Mouse (Mus musculus) thymus, adult 2 months (tissue): ENCODE measurements around the gene Syne2. TPM values are rescaled to one million over a fixed set of nuclear protein-coding genes. Genes with fewer than 3 reads are reported as not detected.

Experiments
- DNase-seq: peaks from one replicate; pipeline ENCODE4 v3.0.0; 2021
- H3K27ac ChIP-seq: fragments of 200-500 bp; 2 replicates; pipeline ENCODE4 v1.5.1; 2012; ENCODE audit warnings: low read length, control low read depth; ENCODE audit not compliant: control insufficient read depth, insufficient read depth
- H3K27me3 ChIP-seq: fragments of 200-500 bp; 2 replicates; pipeline ENCODE4 v1.6.1; 2012; ENCODE audit warnings: mild to moderate bottlenecking, low read length, moderate library complexity, mixed read lengths; ENCODE audit not compliant: control insufficient read depth, insufficient read depth
- H3K36me3 ChIP-seq: fragments of 200-500 bp; 2 replicates; pipeline ENCODE4 v1.6.1; 2012; ENCODE audit warnings: mild to moderate bottlenecking, low read length, moderate library complexity; ENCODE audit not compliant: control insufficient read depth, insufficient read depth
- H3K4me1 ChIP-seq: fragments of 200-500 bp; replicated peaks from 2 replicates; pipeline ENCODE4 v1.6.1; 2012; ENCODE audit warnings: low read length; ENCODE audit not compliant: control insufficient read depth, insufficient read depth
- H3K4me3 ChIP-seq: fragments of 200-500 bp; 2 replicates; pipeline ENCODE4 v1.5.1; 2012; ENCODE audit warnings: mild to moderate bottlenecking, low read length, control low read depth, moderate library complexity; ENCODE audit not compliant: control insufficient read depth, insufficient read depth
- CTCF ChIP-seq: fragments of 200-500 bp; IDR thresholded peaks from 2 replicates; pipeline ENCODE4 v1.5.1; 2012; ENCODE audit warnings: mild to moderate bottlenecking, control low read depth, low read length, moderate library complexity, borderline replicate concordance; ENCODE audit not compliant: control insufficient read depth, poor library complexity, insufficient read depth; ENCODE audit errors: extremely low read depth
- POLR2A ChIP-seq: fragments of 200-500 bp; IDR thresholded peaks from 2 replicates; pipeline ENCODE4 v1.6.1; 2012; ENCODE audit warnings: mild to moderate bottlenecking, low read length, control low read depth, moderate library complexity; ENCODE audit not compliant: control insufficient read depth, poor library complexity, insufficient read depth; ENCODE audit errors: extremely low read depth
- WGBS: fragments of 180-500 bp; shearing (Covaris S2); methylation state at CpG from one replicate; pipeline ENCODE4 v1.1.7; 2018; 5-methylcytosine and 5-hydroxymethylcytosine counted together
- polyA plus RNA-seq: library from polyadenylated mRNA; depleted of rRNA; stranded (reverse); fragments of >200 nt; gene quantifications from 2 replicates; pipeline ENCODE4 v1.2.3, GENCODE M21; 2012

The Syne2 gene
- polyA plus RNA-seq, 1 experiment = 15.5 TPM

- Histone ChIP-seq H3K36me3 (no peaks in the 10 kb centered on the region), H3K4me1 (no peaks in the 10 kb centered on the region), H3K27ac (no peak overlapping the region), H3K27me3 (no peaks in the 10 kb centered on the region), H3K4me3 (no peak overlapping the region)
- TF ChIP-seq CTCF = no peak
- no peak for TF ChIP-seq POLR2A
- 91% methylated on average over 5 of the region's 5 CpGs for WGBS
- DNase-seq = no peak
Measured at GRCm38 (mm10) chr12:75915694-75916093, 97.8 kb downstream of the Syne2 start.

GRCm38 (mm10) chr12:75918415-75918814 is 100.5 kb downstream of the Syne2 start:
- WGBS = 98% methylated on average over 2 of the region's 2 CpGs
- TF ChIP-seq CTCF (no peak), POLR2A (no peak)
- Histone ChIP-seq H3K27me3 (no peaks in the 10 kb centered on the region), H3K27ac (no peak overlapping the region), H3K4me1 (no peaks in the 10 kb centered on the region), H3K4me3 (no peak overlapping the region), H3K36me3 (no peaks in the 10 kb centered on the region)
- DNase-seq = no peak

GRCm38 (mm10) chr12:75918914-75919313 is 101.0 kb downstream of the Syne2 start:
- Histone ChIP-seq H3K4me3 (no peak overlapping the region), H3K27me3 (no peaks in the 10 kb centered on the region), H3K27ac (no peak overlapping the region), H3K4me1 (no peaks in the 10 kb centered on the region), H3K36me3 (no peaks in the 10 kb centered on the region)
- no peak for DNase-seq
- WGBS = 93% methylated on average over 6 of the region's 6 CpGs
- TF ChIP-seq CTCF = no peak
- TF ChIP-seq POLR2A = no peak

GRCm38 (mm10) chr12:75922900-75923299 is 105.0 kb downstream of the Syne2 start:
- no peaks in the 10 kb centered on the region for H3K4me1 ChIP-seq
- no peak overlapping the region for H3K27ac ChIP-seq
- 92% methylated on average over 11 of the region's 11 CpGs for WGBS
- no peak overlapping the region for H3K4me3 ChIP-seq
- no peak for DNase-seq
- H3K27me3 ChIP-seq = no peaks in the 10 kb centered on the region
- no peaks in the 10 kb centered on the region for H3K36me3 ChIP-seq
- TF ChIP-seq CTCF = no peak
- TF ChIP-seq POLR2A = no peak

- Histone ChIP-seq H3K27ac (no peak overlapping the region), H3K4me3 (no peak overlapping the region), H3K4me1 (no peaks in the 10 kb centered on the region), H3K36me3 (no peaks in the 10 kb centered on the region), H3K27me3 (no peaks in the 10 kb centered on the region)
- TF ChIP-seq POLR2A = no peak
- no peak for TF ChIP-seq CTCF
- no peak for DNase-seq
- 98% methylated on average over 11 of the region's 11 CpGs for WGBS
Measured at GRCm38 (mm10) chr12:75924852-75925251, 106.9 kb downstream of the Syne2 start.

- Histone ChIP-seq H3K4me1 (no peaks in the 10 kb centered on the region), H3K27me3 (no peaks in the 10 kb centered on the region), H3K4me3 (no peak overlapping the region), H3K27ac (no peak overlapping the region), H3K36me3 (no peaks in the 10 kb centered on the region)
- TF ChIP-seq CTCF (no peak), POLR2A (no peak)
- no peak for DNase-seq
- 39% methylated on average over 1 of the region's 1 CpGs for WGBS
Measured at GRCm38 (mm10) chr12:75927596-75927995, 109.7 kb downstream of the Syne2 start.

GRCm38 (mm10) chr12:75933561-75933960 is 115.6 kb downstream of the Syne2 start:
- H3K27me3 ChIP-seq = no peaks in the 10 kb centered on the region
- TF ChIP-seq CTCF (no peak), POLR2A (no peak)
- no peak for DNase-seq
- 92% methylated on average over 4 of the region's 4 CpGs for WGBS
- H3K36me3 ChIP-seq = no peaks in the 10 kb centered on the region
- H3K4me1 ChIP-seq = no peaks in the 10 kb centered on the region
- H3K4me3 ChIP-seq = no peak overlapping the region
- H3K27ac ChIP-seq = no peak overlapping the region
